Mouse (Mus musculus) kidney, adult 8-10 months (tissue): ENCODE measurements around the gene Qpct.
A peak's percentile ranks its signal among the peaks of the same experiment; 100 is the strongest.
"Not testable (repeated sequence)": the region's sequence is repeated elsewhere in the genome, so short reads cannot be mapped to it uniquely, and the experiment has no call there.

ENCODE experiments used
- DNase-seq, 2 experiments: peaks; one replicate each; pipeline ENCODE4 v3.0.0; 2022

Qpct gene

DNA sequence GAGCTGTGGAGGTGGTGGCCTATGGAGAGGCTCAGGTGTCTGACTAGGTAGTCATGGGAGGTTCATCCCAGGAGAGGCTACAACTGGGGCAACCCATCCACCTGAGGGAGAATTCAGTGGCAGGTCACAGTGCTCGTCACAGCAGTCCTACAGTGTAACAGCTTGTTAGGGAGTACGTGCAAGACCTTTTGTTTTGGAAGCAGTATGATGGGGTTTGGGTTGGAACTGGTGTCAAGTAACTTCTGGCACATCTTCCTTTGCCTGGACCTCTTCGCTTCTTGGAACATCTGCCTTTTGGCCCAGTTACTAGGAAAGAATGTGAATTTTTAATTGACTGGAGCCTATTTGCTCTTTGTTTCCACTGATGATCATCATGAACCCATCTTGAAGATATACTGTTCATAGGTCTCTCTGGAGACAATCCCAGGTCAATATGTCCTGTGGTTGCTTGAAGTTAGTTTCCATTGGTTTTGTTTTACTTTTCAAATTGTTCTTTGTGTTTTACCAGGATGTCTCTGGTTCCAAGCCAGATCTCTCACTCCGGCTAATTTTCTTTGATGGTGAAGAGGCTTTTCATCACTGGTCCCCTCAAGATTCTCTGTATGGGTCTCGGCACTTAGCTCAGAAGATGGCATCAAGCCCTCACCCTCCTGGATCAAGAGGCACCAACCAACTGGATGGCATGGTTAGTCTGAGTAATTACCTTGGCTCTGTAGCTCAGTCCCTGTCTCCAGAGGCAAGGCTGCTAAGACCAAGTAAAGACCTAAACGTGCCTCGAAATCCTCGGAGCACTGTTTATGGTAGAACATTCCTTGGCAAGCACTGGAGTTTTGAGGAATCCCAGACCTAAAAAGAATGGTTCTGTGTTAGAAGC is 25.5 kb downstream of the Qpct start:
- DNase-seq = no peak

DNA sequence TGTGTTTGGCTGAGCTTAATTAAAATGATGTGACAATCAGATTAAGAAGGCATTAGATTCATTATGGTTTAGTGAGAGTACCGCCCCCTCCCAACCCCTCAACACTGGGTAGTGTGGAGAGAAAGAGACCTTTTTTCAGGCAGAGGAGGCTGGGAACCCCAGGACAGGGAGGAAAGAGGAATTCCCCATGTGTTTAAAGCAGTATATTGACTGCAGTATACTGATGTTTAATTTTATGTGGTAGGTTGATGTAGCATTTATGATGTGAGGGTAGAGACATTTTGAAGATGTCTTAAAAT is 26.1 kb downstream of the Qpct start:
- DNase-seq = no peak

DNA sequence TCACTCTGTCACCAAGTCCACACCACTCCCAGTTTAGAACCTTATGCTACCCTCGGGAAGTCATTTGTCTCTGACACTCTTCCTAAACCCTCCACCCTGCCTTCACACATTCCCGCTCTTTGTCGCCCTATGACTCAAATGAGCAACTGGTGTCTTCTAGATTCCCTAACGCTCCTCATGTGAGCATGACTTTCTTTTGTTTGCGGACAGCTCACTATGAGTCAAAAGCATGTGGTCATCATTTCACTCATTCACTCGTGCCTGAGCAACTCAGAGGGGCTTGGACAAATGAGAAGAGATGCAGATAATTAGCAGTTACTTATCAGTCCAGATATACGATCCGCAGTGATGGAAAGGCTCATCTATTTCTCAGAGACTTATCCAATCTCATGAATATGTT is 26.5 kb downstream of the Qpct start:
- no peak for DNase-seq

DNA sequence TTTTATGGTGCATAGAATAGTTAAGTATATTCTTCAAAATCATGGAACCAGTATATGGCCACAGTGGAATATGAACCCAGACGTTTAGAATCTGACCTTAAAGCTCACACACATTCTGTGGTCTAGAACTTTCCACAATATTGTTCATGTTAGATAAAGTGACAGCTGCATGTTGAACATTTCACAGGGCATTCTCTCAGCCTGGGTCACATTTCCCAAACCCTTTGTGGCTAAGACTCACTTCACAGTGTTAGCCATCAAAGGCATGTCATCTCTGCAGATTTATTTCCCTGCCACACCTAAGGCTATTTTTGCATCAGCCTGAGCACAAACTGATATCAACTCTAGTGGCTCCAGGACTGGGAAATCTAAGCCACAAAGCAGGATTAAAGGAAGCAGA is 40.0 kb downstream of the Qpct start:
- no peak for DNase-seq

DNA sequence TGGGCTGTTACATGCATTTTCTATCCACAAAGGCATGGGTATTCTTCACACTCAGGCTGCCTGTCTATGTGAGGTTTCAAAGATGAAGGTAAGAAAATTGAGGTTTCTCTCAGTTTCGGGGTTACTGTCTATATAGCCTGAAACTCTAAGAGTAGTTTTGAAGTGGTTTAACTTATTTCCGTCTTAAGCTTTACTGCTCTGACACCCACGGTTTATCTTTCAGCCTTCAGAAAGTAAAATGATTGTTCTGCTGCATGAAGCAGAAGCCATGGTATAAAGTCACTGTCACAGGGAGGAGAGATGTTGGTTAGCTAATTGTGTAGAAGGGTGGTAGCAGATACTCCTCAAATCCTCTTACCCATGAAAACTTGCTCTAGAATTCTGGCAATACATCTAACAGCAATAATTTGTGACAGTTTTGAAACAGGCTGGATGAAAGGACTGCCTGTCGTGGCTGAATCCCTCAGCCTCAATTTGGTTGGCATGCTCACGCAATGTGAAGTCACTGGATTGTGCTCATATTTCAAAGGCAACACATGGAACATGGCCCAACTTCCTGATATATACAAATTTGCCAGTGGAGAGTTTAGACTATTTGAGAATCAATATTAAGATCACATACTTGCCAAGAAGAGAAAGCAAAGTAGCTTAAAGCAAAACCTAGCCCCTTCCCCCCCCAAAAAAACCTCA is 41.7 kb downstream of the Qpct start:
- DNase-seq = no peak

DNA sequence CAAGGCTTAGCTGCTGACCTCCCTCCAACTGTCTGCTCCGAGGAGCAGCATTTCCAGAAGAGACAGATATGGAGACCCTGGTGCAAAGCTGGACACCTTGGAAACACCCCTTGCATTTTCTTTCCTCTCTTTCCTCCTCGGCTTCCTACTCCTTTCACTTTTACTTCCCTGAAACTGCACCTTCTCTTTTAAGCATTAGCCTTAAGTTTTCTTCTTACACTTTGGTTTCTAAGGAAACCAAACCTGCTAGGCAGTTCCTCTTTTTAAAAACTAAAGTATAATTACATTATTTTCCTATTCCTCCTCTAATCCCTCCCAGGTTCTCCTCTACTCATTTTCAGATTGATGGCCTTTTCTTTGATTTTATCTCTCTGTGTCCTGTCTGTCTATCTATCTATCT is 43.9 kb downstream of the Qpct start:
- DNase-seq = no peak

DNA sequence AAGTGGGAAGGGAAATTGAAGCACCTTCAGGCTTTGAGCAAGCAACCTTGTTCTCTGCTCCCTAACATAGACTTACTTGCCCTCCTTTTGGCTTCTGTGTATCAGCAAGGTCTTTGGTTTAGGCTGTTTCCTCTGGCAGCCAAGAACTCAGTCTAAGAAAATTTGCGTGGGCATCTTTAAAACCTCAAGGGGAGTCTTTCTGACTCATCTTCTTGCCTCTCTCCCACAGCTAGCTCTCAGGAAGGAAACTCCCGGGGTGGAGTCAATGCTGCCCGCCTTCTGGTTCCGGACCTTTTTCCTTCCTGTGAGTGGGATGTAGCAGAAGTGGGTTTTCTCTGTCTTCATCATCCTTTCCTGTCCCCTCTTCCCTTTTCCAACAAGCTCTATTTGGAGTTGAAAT is 48.2 kb downstream of the Qpct start:
- no peak for DNase-seq

DNA sequence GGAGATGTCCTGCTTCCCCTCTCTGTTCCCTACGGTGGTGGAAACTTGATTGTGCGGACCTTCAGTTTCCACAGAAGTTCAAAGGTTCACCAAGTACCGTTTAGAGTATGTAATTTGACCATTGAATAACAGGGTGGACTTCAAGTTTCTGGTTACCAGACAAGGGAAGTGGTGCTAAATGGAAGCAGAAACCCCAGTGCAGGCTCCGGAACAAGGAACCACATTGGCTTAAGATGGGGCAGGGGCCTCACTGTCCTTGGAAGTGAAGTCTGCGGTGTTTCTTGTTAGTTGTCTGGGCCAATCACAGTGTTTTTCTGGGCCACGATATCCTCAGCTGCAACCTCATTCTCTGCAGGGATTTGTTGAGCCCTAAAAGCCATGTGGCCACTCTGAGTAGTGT is 56.5 kb downstream of the Qpct start:
- no peak for DNase-seq

DNA sequence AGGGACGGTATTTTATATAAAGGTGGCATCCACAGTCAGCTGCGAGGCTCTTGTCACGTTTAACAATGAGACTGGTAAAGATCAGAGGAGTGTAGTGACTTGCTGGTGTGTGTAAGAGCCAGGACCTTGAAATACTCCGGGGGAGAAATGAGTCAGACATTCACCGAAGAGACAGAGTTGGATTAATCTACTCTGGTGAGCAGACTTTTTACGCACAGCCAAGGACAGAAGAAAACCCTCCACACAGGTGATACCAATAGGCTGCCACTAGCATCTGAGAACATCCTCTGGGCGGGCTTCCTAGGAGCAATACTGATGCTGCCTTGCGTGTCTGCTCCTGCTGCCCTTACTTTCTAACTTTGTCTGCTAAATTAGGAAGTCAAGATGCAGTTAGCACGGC is 57.9 kb downstream of the Qpct start:
- DNase-seq = no peak

DNA sequence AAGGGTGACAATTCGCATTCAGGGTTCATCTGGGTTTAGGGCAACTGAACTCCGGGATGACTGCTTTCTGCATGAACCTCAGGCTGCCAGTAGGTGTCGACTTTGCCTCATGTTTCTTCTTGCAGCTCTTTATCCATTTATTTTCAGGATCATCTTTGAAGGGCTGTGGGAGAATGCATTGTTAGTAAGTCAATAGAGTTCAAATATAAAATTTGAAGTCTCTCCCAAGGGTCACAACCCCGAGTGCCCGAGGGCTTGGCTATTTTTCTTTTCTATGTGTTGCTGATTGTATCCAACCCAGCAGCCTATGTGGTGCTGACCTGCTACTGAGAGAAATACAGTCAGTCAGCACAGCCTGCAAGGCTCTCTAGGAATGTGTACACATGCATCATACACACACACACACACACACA is 59.2 kb downstream of the Qpct start:
- DNase-seq = peak; percentile 29 to 51

DNA sequence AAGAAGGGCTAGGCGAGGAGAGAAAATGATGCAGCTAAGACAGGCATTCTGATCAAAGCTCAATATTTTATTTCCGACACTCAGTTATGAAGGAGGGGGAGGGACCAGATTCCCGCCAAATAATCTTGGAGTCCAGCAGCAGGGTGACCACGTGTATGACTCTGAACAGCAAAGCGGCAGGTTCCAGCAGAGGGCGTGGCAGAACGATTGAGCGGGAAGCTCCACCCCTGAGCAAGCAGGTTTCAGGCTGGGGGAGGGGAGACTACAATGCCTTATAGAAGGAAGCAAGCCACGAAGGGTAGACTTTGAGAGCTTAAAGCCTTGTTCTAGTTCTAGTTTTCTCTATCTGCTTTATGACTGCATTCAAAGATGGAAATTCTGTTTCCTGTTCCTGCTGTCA is 63.5 kb downstream of the Qpct start:
- DNase-seq = not testable (repeated sequence)

DNA sequence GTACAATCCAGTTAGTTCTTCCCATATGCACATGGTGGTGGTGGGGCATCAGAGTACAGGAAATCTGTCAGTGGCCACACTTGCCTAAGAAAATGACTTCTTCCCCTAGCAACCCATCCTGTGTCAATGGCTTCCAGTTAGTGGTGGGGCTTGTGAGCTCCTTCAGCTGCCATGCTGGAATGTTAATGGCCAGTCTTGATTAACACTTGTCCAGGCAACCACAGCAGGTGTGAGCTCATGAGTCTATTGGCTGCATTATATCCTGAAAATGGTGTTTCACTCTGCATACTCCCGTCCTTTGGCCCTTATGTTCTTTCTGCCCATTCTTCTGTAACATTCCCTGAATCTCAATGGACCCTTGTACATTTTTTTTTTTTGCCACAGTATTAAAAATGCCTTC is 67.4 kb downstream of the Qpct start:
- DNase-seq = no peak

DNA sequence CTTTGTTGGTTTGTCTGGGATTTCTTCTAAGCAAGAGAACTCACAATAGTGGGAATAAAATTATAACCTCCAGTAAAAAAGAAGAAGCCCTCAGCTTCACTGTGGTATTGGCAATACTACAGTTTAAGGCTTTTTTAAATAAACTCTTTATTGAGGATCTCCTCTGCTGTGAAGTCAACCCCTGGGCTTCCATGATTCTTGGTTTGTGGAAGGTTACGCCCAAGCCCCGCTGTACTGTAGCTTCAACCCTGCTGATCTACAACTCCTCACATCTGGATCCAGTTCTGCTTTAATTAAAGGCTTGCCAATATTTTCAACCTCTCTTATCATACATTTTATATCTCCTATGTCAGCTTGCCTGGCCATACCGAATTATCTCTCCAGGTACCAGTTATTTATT is 68.6 kb downstream of the Qpct start:
- no peak for DNase-seq

DNA sequence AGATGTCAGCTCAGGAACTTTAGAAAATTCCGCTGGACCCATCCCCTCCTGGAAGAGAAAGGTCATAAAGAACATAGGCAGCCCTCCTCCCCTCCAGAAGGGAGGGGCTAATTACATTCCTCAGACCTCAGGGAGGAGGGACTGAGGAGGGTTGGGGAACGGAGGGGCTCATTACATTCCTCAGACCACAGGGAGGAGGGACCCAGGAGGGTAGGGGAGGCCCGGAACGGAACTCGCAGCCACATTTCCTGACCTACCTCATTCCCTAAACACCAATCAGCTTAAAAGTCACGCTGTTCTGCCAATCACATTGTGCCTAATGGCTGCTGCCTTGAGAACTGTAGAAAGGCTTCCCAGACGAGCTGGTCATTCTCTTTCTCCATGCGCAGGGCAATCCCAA is 82.0 kb downstream of the Qpct start:
- no peak for DNase-seq

DNA sequence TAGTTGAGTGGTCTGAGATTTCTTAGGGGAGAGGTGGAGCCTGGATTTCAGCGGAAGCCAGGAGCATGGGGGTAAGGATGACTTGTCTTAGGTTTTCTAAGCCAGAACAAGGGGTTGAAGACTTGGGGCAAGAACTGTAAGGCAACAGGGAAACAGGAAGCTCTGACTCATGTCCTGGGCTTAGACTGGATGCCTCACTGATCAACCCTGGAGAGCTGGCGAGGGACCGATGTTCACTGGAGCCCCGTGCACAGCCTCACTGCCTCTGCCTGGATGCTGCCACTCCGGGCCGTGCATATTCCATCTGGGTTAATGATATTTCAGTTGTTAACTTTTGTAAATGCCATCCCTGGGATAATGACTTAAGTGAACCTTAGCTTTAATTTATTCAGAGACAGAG is 84.1 kb downstream of the Qpct start:
- peak; percentile 10 to 23 for DNase-seq

DNA sequence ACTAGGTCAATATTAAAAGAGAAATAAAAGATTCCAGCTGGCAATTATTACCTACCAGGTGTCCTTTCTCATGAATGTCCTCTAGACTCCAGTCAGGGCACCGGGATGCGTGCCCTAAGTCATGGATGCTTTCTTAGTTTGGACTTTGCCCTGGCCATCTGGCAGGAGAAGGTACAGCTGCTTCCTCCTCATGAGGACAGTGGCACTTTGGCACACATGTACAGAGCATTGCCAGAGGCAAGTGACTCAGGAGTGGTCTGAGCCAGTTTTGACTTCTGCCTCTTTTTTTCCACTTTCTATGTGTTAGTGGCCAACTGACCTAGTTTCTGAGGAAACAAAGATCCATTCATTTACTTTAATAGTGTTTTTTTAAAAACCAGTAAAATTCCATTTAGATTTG is 84.7 kb downstream of the Qpct start:
- peak; percentile 66 to 73 for DNase-seq
